Mouse (Mus musculus): ENCODE results near the gene Lats2.
"Not testable (repeated sequence)": the region's sequence is repeated elsewhere in the genome, so short reads cannot be mapped to it uniquely, and the experiment has no call there.

Lats2 gene

DNA sequence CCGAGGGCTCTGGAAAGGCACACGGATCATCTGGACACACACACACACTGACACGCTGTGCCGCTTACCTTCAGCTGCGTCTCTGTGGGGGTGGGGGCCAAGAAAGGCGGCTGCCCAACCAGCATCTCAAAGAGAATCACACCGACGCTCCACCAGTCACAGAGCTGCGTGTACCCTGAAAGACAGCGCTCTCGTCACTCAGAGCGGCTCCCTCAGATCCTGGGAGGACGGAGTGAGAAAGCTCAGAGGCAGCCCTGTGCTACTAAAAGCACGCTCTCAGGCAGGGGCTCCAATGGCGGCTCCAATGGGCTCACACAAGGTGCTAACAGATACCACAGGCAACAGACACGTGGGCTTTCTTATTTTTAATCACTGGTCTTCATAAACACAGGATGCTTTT lies 63.9 kb downstream of the Lats2 start:
- in situ Hi-C loops (cut with MboI), result no loop called here

GRCm38 (mm10) chr14:57692517-57693130 lies 65.6 kb downstream of the Lats2 start:
- in situ Hi-C loops (cut with MboI), result no loop called here

DNA sequence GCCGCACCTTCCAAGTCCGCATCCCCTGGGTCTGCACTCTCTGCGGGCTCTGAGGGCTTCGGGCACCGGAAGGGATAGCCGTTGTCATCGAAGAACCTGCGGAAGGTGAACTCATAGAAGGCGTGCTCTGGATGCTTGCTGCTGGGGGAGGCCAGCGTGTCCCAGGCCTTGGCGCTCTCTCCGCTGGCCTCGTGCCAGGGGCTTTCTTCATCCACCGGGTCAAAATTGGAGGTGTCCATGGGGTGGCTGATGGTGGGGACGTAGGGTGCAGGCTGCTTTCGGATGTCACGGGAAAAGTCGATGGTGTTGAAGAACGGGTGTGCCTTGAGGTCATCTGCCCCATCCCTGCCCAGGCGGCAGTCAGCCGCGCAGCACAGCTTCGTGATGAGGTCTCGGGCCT lies 66.9 kb downstream of the Lats2 start:
- in situ Hi-C loops (cut with MboI), result no loop called here

GRCm38 (mm10) chr14:57690681-57691080 lies 67.5 kb downstream of the Lats2 start:
- in situ Hi-C loops (cut with MboI), result no loop called here

GRCm38 (mm10) chr14:57688066-57688465 lies 70.1 kb downstream of the Lats2 start:
- in situ Hi-C loops (cut with MboI), result loop anchor here (10.0 kb wide), 1 partner anchor 227 kb away; no protein-coding TSS in a partner anchor

GRCm38 (mm10) chr14:57687441-57687840 lies 70.7 kb downstream of the Lats2 start:
- in situ Hi-C loops (cut with MboI), result loop anchor here (10.0 kb wide), 1 partner anchor 227 kb away; no protein-coding TSS in a partner anchor

DNA sequence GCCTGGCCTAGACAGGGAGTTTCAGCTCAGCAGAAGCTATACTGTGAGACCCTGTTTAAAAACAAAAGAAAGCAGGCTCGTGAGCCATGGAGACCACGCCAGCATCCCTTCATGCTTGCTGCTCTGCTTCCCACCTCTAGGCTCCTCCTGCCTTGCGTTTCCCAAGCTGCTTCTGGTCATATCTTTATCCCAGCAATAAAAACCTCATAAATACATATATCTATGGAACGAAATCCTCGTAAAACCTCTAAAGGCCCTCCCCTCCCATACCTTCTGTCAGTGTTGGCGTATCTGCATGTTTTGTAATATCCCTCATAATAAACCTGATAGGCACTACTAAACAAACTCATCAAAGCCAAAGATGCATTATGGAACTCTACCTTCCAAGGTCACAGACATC lies 71.5 kb downstream of the Lats2 start:
- in situ Hi-C loops (cut with MboI), result loop anchor here (10.0 kb wide), 1 partner anchor 228 kb away; no protein-coding TSS in a partner anchor

DNA sequence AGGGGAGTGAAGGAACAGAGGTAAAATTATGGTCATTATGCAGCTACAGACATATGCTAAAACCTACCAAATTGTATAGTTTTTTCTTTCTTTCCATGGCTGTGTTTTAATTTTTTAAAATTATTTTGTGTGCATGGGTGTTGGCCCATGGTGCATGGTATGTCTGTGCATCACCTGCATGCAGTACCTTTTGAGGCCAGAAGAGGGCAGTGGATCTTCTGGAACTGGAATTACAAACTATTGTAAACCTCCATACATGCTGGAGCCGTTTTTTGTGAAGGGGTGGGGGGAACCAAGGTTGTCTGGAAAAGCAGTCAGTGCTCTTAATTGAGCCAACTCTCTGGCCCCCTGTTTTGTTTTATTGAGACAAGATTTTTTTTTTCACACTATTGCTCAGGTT lies 73.6 kb downstream of the Lats2 start:
- in situ Hi-C loops (cut with MboI), result loop anchor here (10.0 kb wide), 1 partner anchor 230 kb away; no protein-coding TSS in a partner anchor

DNA sequence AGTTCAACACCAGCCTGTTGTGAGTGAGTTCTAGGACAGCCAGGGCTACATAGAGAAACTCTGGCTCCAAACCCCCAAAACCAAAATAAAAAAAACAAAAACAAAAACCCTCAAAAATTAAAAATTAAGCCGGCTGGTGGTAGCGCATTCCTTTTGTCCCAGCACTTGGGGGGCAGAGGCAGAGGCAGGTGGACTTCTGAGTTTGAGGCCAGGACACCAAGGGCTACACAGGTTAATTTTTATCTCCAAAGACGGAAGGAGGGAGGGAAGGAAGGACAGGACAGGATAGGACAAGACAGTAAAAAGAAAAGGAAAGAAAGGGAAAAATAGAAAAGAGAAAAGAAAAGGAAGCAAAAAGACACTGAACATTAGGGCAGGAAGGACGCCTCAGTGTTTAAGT lies 75.4 kb downstream of the Lats2 start:
- in situ Hi-C loops (cut with MboI), result loop anchor here (10.0 kb wide), 1 partner anchor 232 kb away; no protein-coding TSS in a partner anchor

- in situ Hi-C loops (cut with MboI), result loop anchor here (10.0 kb wide), 1 partner anchor 235 kb away; no protein-coding TSS in a partner anchor
These were observed 78.1 kb downstream of the Lats2 start for GRCm38 (mm10) chr14:57679958-57680535.

- in situ Hi-C loops (cut with MboI), result no loop called here
These were observed 78.7 kb downstream of the Lats2 start for GRCm38 (mm10) chr14:57679523-57679922.

- in situ Hi-C loops (cut with MboI), result no loop called here
These were observed 82.7 kb downstream of the Lats2 start for GRCm38 (mm10) chr14:57675481-57675880.

DNA sequence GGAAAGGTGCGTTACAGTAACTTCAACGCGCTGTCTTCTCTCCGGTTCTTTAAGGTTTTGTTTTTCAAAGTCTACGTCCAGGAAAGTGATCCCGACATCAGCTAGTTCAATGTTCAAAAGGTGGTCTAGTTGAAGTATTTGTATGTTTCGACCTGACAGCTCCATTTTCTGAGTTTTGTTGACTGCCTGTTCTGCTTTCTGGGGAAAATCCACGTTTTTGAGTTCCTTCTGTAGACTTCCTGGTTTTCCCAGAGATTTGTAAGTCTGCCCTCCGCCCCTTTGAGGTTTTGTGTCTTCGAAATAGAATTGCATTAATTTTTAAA lies 92.6 kb downstream of the Lats2 start:
- in situ Hi-C loops (cut with MboI), result no loop called here

DNA sequence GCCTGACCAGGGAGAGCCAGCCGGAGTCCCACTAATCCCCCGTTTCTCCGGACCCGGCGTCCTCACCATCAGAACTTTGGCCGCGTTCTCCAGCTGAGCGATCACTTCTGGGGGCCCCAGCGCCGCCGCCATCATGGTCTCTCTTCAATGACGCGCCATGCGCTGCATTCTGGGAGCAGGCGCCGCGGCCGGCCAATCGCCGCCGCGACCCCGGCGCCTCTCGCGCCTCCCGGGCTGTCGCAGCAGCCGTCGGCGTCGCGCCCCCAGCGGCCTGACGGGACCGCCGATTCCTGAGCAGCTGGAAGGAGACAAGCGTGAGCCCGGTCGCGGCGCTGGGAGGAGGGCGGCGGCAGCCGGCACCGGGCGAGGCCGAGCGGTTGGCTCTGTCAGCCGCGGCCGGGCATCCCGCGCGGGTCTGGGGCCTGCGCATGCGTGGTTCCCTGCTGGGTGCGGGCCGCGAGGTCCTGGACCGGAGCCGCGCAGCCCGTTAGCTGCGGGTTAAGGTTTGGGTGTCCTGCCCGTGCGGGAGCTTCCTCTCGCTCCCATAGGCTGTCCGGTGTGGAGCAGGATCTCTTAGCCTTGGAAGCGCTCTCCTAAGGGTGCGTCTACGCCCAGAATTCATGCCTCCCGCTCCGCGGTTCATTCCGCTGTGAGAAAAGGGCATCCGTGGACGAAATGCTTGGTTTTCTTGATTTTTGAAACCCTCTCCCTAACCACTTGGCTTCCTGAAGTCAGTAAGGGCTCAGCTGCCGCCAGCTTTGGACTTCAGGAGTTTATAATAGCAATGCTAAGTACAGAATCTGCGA lies 93.2 kb downstream of the Lats2 start, which contains the start of gene Xpo4:
Xpo4 (minus strand) TSS at position 609 of the 806 bp plus-strand sequence.
- in situ Hi-C loops (cut with MboI), result no loop called here

- in situ Hi-C loops (cut with MboI), result no loop called here
These were observed 93.8 kb downstream of the Lats2 start for GRCm38 (mm10) chr14:57664311-57664821.

GRCm38 (mm10) chr14:57663630-57664029 lies 94.6 kb downstream of the Lats2 start:
- in situ Hi-C loops (cut with MboI), result no loop called here

DNA sequence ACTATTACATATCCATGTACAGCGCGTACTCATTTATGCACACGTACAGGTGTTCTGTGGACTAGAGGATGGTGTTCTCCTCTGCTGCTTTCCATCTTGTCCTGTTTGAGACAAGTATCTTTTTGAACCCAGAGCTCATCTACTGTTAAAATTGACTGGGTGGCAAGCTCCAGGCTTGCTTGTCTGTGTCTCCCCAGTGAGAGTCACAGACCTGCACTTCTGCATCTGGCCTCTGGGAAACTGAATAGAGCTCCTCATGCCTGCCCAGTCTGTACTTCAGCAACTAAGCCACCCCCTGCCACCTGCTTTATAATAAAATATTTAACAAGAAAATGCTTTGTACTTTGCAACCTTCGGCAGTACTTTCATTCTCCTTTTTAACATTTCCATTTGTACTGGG lies 99.9 kb downstream of the Lats2 start:
- in situ Hi-C loops (cut with MboI), result no loop called here

- in situ Hi-C loops (cut with MboI), result no loop called here
These were observed 100.7 kb downstream of the Lats2 start for GRCm38 (mm10) chr14:57657500-57657899.

DNA sequence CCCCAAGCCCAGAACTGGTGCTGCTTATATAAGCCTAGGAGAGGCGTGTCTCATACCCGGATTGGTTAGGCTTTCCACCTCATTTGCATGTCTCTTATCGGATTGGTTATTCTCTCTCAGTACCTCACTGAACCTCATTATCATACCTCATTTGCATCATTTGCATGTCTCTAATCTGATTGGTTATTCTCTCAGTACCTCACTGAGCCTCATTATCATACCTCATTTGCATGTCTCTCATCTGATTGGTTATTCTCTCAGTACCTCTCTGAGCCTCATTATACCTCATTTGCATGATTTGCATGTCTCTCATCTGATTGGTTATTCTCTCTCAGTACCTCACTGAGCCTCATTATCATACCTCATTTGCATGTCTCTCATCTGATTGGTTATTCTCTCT lies 101.7 kb downstream of the Lats2 start:
- in situ Hi-C loops (cut with MboI), result not testable (repeated sequence)

- in situ Hi-C loops (cut with MboI), result no loop called here
These were observed 108.7 kb downstream of the Lats2 start for GRCm38 (mm10) chr14:57649501-57649900.

DNA sequence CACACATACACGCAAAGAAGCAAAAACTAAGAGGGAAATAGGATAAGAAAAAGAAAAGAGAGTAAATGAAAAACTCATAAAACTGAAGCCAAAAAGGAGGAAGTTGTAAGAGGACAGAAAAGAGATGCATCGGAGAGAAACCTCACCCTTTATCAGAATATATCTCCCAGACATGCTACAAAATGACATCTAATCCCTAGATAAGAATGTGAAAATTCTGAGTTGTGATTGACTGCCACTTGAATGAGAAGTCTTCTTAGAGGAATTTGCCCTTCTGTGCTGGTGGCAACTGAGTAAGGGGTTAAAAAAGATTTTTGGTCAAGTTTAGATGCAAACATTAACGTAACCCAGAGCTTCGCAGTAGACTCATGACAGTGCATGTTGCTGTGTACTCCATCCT lies 112.0 kb downstream of the Lats2 start:
- in situ Hi-C loops (cut with MboI), result no loop called here

All from mature B cell (primary cell).